Mouse (Mus musculus) cerebellum, adult 2 months (tissue): Measurements from ENCODE around the gene Rbp4.

Source experiments
- CTCF ChIP-seq: fragments of 200-500 bp; IDR thresholded peaks from 2 replicates; pipeline ENCODE4 v1.5.1; 2011; ENCODE audit warnings: low read depth, mild to moderate bottlenecking, control low read depth, low read length, moderate library complexity, borderline replicate concordance; ENCODE audit not compliant: insufficient read depth
- POLR2A ChIP-seq: fragments of 200-500 bp; IDR thresholded peaks from 2 replicates; pipeline ENCODE4 v1.6.1; 2011; ENCODE audit warnings: low read length, control low read depth, borderline replicate concordance; ENCODE audit not compliant: insufficient read depth

GRCm38 (mm10) chr19:38096231-38096630, 28.9 kb downstream of the Rbp4 start:
- no peak for TF ChIP-seq CTCF
- TF ChIP-seq POLR2A, result no peak
